Mouse (Mus musculus) forebrain, embryonic 14.5 days (tissue): ENCODE data around the gene Thg1l. TPM values are rescaled to one million over a fixed set of nuclear protein-coding genes. Genes with fewer than 3 reads are reported as not detected.

Experiments
- ATAC-seq: fragments of 200-750 bp; cut with Nextera tagmentation; 2 replicates; pipeline ENCODE4 v1.8.0; 2017; ENCODE audit warnings: mild to moderate bottlenecking, moderate library complexity
- DNase-seq: peaks from one replicate; pipeline ENCODE4 v3.0.0-alpha.2; 2015; ENCODE audit warnings: low spot score
- H3K27ac ChIP-seq: fragments of 300-500 bp; sonication (generic); 2 replicates; pipeline ENCODE4 v1.5.1; 2014; ENCODE audit warnings: low read depth, mild to moderate bottlenecking, control low read depth, low read length, moderate library complexity
- H3K27me3 ChIP-seq: fragments of 300-500 bp; sonication (generic); replicated peaks from 2 replicates; pipeline ENCODE4 v1.6.1; 2014; ENCODE audit warnings: low read length, control low read depth, mixed read lengths; ENCODE audit not compliant: control insufficient read depth, insufficient read depth
- H3K36me3 ChIP-seq: fragments of 300-500 bp; sonication (generic); 2 replicates; pipeline ENCODE4 v1.6.1; 2014; ENCODE audit warnings: low read length, control low read depth; ENCODE audit not compliant: control insufficient read depth, insufficient read depth
- H3K4me1 ChIP-seq: fragments of 300-500 bp; sonication (generic); 2 replicates; pipeline ENCODE4 v1.6.1; 2014; ENCODE audit warnings: antibody characterized with exemption, low read length, control low read depth; ENCODE audit not compliant: control insufficient read depth, insufficient read depth
- H3K4me2 ChIP-seq: fragments of 300-500 bp; sonication (generic); 2 replicates; pipeline ENCODE4 v1.6.1; 2014; ENCODE audit warnings: mild to moderate bottlenecking, control low read depth, low read length
- H3K4me3 ChIP-seq: fragments of 300-500 bp; sonication (generic); 2 replicates; pipeline ENCODE4 v1.5.1; 2014; ENCODE audit warnings: low read depth, low read length, control low read depth
- H3K9ac ChIP-seq: fragments of 300-500 bp; sonication (generic); 2 replicates; pipeline ENCODE4 v1.6.1; 2014; ENCODE audit warnings: mild to moderate bottlenecking, low read length, control low read depth, moderate library complexity
- H3K9me3 ChIP-seq: fragments of 300-500 bp; sonication (generic); replicated peaks from 2 replicates; pipeline ENCODE4 v1.6.1; 2016; ENCODE audit warnings: low read length, control low read depth, mixed read lengths; ENCODE audit not compliant: control insufficient read depth
- WGBS: fragments of 180-500 bp; shearing (Covaris S2); extraction: QIAGEN DNeasy Blood & Tissue Kit; methylation state at CpG from one replicate; pipeline ENCODE4 v1.1.7; 2014; 5-methylcytosine and 5-hydroxymethylcytosine counted together
- polyA plus RNA-seq: library from polyadenylated mRNA; unstranded; fragments of >200 nt; fragmentation: Nextera tagmentation; extraction: Ambion mirVana; gene quantifications from 2 replicates; pipeline ENCODE4 v1.2.1, GENCODE M21; 2014

The Thg1l gene
- 9.4 and 9.7 TPM in 2 replicates for polyA plus RNA-seq

GRCm38 (mm10) chr11:45955127-45955627 is at the start of gene Thg1l:
Gene Thg1l, minus strand, starts transcription at chr11:45955494.
- Histone ChIP-seq H3K9me3 (no peaks in the 10 kb centered on the region), H3K27ac (no peak within 1 kb of the TSS), H3K36me3 (peaks cover 12% of the 10 kb centered on the region), H3K4me1 (peaks cover 3% of the 10 kb centered on the region), H3K9ac (peak within 1 kb of the TSS; percentile 50), H3K4me3 (peak within 1 kb of the TSS; percentile 55), H3K4me2 (peak within 1 kb of the TSS; percentile 49), H3K27me3 (no peaks in the 10 kb centered on the region)
- DNase-seq = peak; percentile 97
- WGBS = under 1% methylated on average over 32 of the region's 32 CpGs
- peak; percentile 99 for ATAC-seq

DNA sequence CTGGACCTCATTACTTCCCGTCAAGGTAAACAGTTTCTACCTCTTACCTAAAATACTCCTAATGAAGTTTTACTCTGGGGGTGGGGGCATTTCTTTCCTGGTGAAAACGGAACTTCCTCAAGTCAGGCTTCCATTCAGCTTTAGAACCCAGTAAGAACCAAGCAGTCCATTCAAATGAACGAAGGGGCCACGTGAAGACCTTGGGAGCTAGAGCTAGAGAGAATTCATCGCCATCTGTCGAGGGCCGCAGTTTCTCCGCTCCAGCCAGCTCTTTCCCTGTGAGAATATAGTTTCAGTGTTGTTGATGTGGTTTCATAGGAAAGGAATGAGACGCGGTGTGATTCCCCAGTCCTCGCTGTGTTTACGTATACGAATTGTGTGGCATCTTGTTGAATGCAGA is 36.8 kb upstream of the Thg1l start:
- Histone ChIP-seq H3K9me3 (no peaks in the 10 kb centered on the region), H3K4me2 (peak overlapping the region; percentile 41; the same call in 1 of the 2 replicates), H3K4me3 (no peak overlapping the region), H3K36me3 (no peaks in the 10 kb centered on the region), H3K4me1 (no peaks in the 10 kb centered on the region), H3K27me3 (no peaks in the 10 kb centered on the region), H3K9ac (no peak overlapping the region), H3K27ac (no peak overlapping the region)
- DNase-seq = no peak
- 56% methylated on average over 13 of the region's 13 CpGs for WGBS
- no peak for ATAC-seq

GRCm38 (mm10) chr11:45991604-45992003 is 36.3 kb upstream of the Thg1l start:
- ATAC-seq = no peak
- no peak overlapping the region for H3K27ac ChIP-seq
- H3K4me3 ChIP-seq = peak overlapping the region; percentile 8; the same call in 1 of the 2 replicates
- H3K36me3 ChIP-seq = no peaks in the 10 kb centered on the region
- no peaks in the 10 kb centered on the region for H3K27me3 ChIP-seq
- H3K9me3 ChIP-seq = no peaks in the 10 kb centered on the region
- no peaks in the 10 kb centered on the region for H3K4me1 ChIP-seq
- H3K4me2 ChIP-seq = peak overlapping the region; percentile 41
- H3K9ac ChIP-seq = no peak overlapping the region
- 15% methylated on average over 16 of the region's 16 CpGs for WGBS
- no peak for DNase-seq

DNA sequence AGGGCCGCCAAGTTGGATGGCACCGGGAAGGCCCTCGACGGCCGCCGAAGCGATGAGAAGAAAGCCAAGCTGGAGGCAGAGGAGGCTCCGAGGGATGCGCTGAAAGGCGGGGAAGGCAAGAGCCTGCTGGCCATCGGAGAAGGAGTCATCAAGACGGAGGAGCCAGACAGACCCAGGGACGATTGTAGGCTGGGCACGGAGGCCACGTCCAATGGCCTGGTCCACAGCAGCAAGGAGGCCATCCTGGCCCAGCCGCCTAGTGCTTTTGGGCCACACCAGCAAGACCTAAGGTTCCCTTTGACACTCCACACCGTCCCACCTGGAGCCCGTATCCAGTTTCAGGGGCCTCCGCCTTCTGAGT is 25.6 kb upstream of the Thg1l start:
- peak overlapping the region; percentile 85 for H3K9ac ChIP-seq
- H3K4me3 ChIP-seq = peak overlapping the region; percentile 51
- H3K36me3 ChIP-seq = no peaks in the 10 kb centered on the region
- H3K9me3 ChIP-seq = 0 out of 2 replicates have a peak, but pooled peaks cover 3% of the 10 kb centered on the region
- DNase-seq (no peak), ATAC-seq (no peak; the same call in 1 of the 2 replicates)
- H3K27ac ChIP-seq = peak overlapping the region; percentile 58; the same call in 1 of the 2 replicates
- 40% methylated on average over 19 of the region's 19 CpGs for WGBS
- H3K27me3 ChIP-seq = no peaks in the 10 kb centered on the region
- no peaks in the 10 kb centered on the region for H3K4me1 ChIP-seq
- peak overlapping the region; percentile 67 for H3K4me2 ChIP-seq

GRCm38 (mm10) chr11:45979946-45980892 is 24.9 kb upstream of the Thg1l start, which contains the start of gene Sox30:
Gene Sox30, plus strand, starts transcription at chr11:45980310.
- no peaks in the 10 kb centered on the region for H3K4me1 ChIP-seq
- H3K4me3 ChIP-seq = peak within 1 kb of the TSS; percentile 51
- H3K4me2 ChIP-seq = peak within 1 kb of the TSS; percentile 67
- H3K27me3 ChIP-seq = no peaks in the 10 kb centered on the region
- H3K9me3 ChIP-seq = 0 out of 2 replicates have a peak, but pooled peaks cover 3% of the 10 kb centered on the region
- DNase-seq (peak; percentile 85), ATAC-seq (peak; percentile 98)
- H3K36me3 ChIP-seq = no peaks in the 10 kb centered on the region
- WGBS = 12% methylated on average over 70 of the region's 115 CpGs
- H3K9ac ChIP-seq = peak within 1 kb of the TSS; percentile 85
- peak within 1 kb of the TSS; percentile 58; the same call in 1 of the 2 replicates for H3K27ac ChIP-seq

GRCm38 (mm10) chr11:45976061-45976460 is 20.8 kb upstream of the Thg1l start:
- ATAC-seq = no peak
- WGBS = 80% methylated on average over 3 of the region's 3 CpGs
- no peak for DNase-seq

GRCm38 (mm10) chr11:45974466-45974865 is 19.2 kb upstream of the Thg1l start:
- Histone ChIP-seq H3K9ac (no peak overlapping the region), H3K4me3 (no peak overlapping the region), H3K36me3 (no peaks in the 10 kb centered on the region), H3K4me2 (no peak overlapping the region), H3K4me1 (no peaks in the 10 kb centered on the region), H3K27me3 (no peaks in the 10 kb centered on the region), H3K27ac (no peak overlapping the region), H3K9me3 (no peaks in the 10 kb centered on the region)
- WGBS = 91% methylated on average over 8 of the region's 8 CpGs
- ATAC-seq (no peak), DNase-seq (no peak)

More at GRCm38 (mm10) chr11:45976061-45976460, 20.8 kb upstream of the Thg1l start:
- H3K9me3 ChIP-seq = 0 out of 2 replicates have a peak, but pooled peaks cover 3% of the 10 kb centered on the region
- H3K36me3 ChIP-seq = no peaks in the 10 kb centered on the region
- no peak overlapping the region for H3K9ac ChIP-seq
- H3K27ac ChIP-seq = no peak overlapping the region
- H3K4me2 ChIP-seq = no peak overlapping the region
- H3K27me3 ChIP-seq = no peaks in the 10 kb centered on the region
- no peak overlapping the region for H3K4me3 ChIP-seq
- no peaks in the 10 kb centered on the region for H3K4me1 ChIP-seq

- H3K9me3 ChIP-seq = no peaks in the 10 kb centered on the region
- no peak overlapping the region for H3K9ac ChIP-seq
- H3K36me3 ChIP-seq = no peaks in the 10 kb centered on the region
- no peak for DNase-seq
- H3K4me3 ChIP-seq = no peak overlapping the region
- no peak overlapping the region for H3K4me2 ChIP-seq
- ATAC-seq = no peak
- no peaks in the 10 kb centered on the region for H3K27me3 ChIP-seq
- H3K4me1 ChIP-seq = no peaks in the 10 kb centered on the region
- H3K27ac ChIP-seq = no peak overlapping the region
- 88% methylated on average over 5 of the region's 5 CpGs for WGBS
These were observed 18.3 kb upstream of the Thg1l start for GRCm38 (mm10) chr11:45973635-45974034.
